Mouse (Mus musculus): ENCODE data around the gene Fam102b. TPM values are rescaled to one million over a fixed set of nuclear protein-coding genes. Genes with fewer than 3 reads are reported as not detected.

Gene Fam102b
- polyA plus RNA-seq, 1 experiment from 2014 or later, result 12.2 TPM

GRCm38 (mm10) chr3:109005777-109006176 is 21.6 kb downstream of the Fam102b start:
- Histone ChIP-seq H3K4me3 (ENCODE audit: low read depth, low read length) (no peak overlapping the region), H3K9me3 (replicated peaks; ENCODE audit: control insufficient read depth, low read length) (no peaks in the 10 kb centered on the region), H3K36me3 (replicated peaks; ENCODE audit: control insufficient read depth, insufficient read depth, low read depth, low read length) (no peaks in the 10 kb centered on the region), H3K9ac (replicated peaks; ENCODE audit: low read length) (no peak overlapping the region), H3K4me1 (ENCODE audit: control insufficient read depth, insufficient read depth, low read length) (no peaks in the 10 kb centered on the region), H3K27me3 (ENCODE audit: control insufficient read depth, insufficient read depth, low read length) (no peaks in the 10 kb centered on the region), H3K4me2 (ENCODE audit: low read depth, low read length) (no peak overlapping the region), H3K27ac (replicated peaks; ENCODE audit: low read depth, low read length) (no peak overlapping the region)
- DNase-seq (ENCODE audit: low spot score), result no peak
- ATAC-seq (replicated peaks; ENCODE audit: insufficient number of reproducible peaks, low FRiP score, low TSS enrichment, low read depth), result no peak
- 74% methylated on average over 5 of the region's 5 CpGs for WGBS

- Histone ChIP-seq H3K27me3 (ENCODE audit: control insufficient read depth, insufficient read depth, low read length) (no peaks in the 10 kb centered on the region), H3K4me1 (ENCODE audit: control insufficient read depth, insufficient read depth, low read length) (no peaks in the 10 kb centered on the region), H3K36me3 (replicated peaks; ENCODE audit: control insufficient read depth, insufficient read depth, low read depth, low read length) (no peaks in the 10 kb centered on the region), H3K9me3 (replicated peaks; ENCODE audit: control insufficient read depth, low read length) (no peaks in the 10 kb centered on the region), H3K9ac (replicated peaks; ENCODE audit: low read length) (no peak overlapping the region), H3K27ac (replicated peaks; ENCODE audit: low read depth, low read length) (no peak overlapping the region), H3K4me3 (ENCODE audit: low read depth, low read length) (no peak overlapping the region), H3K4me2 (ENCODE audit: low read depth, low read length) (no peak overlapping the region)
- ATAC-seq (replicated peaks; ENCODE audit: insufficient number of reproducible peaks, low FRiP score, low TSS enrichment, low read depth) (no peak), DNase-seq (ENCODE audit: low spot score) (no peak)
- WGBS, result 90% methylated on average over 1 of the region's 1 CpGs
These were observed 28.2 kb downstream of the Fam102b start for GRCm38 (mm10) chr3:108999173-108999572.

GRCm38 (mm10) chr3:108997762-108998161 is 29.6 kb downstream of the Fam102b start:
- Histone ChIP-seq H3K4me1 (ENCODE audit: control insufficient read depth, insufficient read depth, low read length) (no peaks in the 10 kb centered on the region), H3K27ac (replicated peaks; ENCODE audit: low read depth, low read length) (no peak overlapping the region), H3K27me3 (ENCODE audit: control insufficient read depth, insufficient read depth, low read length) (no peaks in the 10 kb centered on the region), H3K36me3 (replicated peaks; ENCODE audit: control insufficient read depth, insufficient read depth, low read depth, low read length) (no peaks in the 10 kb centered on the region), H3K9me3 (replicated peaks; ENCODE audit: control insufficient read depth, low read length) (no peaks in the 10 kb centered on the region), H3K4me2 (ENCODE audit: low read depth, low read length) (no peak overlapping the region), H3K9ac (replicated peaks; ENCODE audit: low read length) (no peak overlapping the region), H3K4me3 (ENCODE audit: low read depth, low read length) (no peak overlapping the region)
- no peak for DNase-seq (ENCODE audit: low spot score)
- no peak for ATAC-seq (replicated peaks; ENCODE audit: insufficient number of reproducible peaks, low FRiP score, low TSS enrichment, low read depth)
- 70% methylated on average over 4 of the region's 4 CpGs for WGBS

GRCm38 (mm10) chr3:108997284-108997683 is 30.1 kb downstream of the Fam102b start:
- no peak overlapping the region for H3K4me2 ChIP-seq (ENCODE audit: low read depth, low read length)
- no peak overlapping the region for H3K4me3 ChIP-seq (ENCODE audit: low read depth, low read length)
- DNase-seq (ENCODE audit: low spot score) (no peak), ATAC-seq (replicated peaks; ENCODE audit: insufficient number of reproducible peaks, low FRiP score, low TSS enrichment, low read depth) (no peak)
- H3K27me3 ChIP-seq (ENCODE audit: control insufficient read depth, insufficient read depth, low read length), result no peaks in the 10 kb centered on the region
- H3K27ac ChIP-seq (replicated peaks; ENCODE audit: low read depth, low read length), result no peak overlapping the region
- WGBS, result 81% methylated on average over 11 of the region's 11 CpGs
- no peak overlapping the region for H3K9ac ChIP-seq (replicated peaks; ENCODE audit: low read length)
- no peaks in the 10 kb centered on the region for H3K9me3 ChIP-seq (replicated peaks; ENCODE audit: control insufficient read depth, low read length)
- no peaks in the 10 kb centered on the region for H3K36me3 ChIP-seq (replicated peaks; ENCODE audit: control insufficient read depth, insufficient read depth, low read depth, low read length)
- no peaks in the 10 kb centered on the region for H3K4me1 ChIP-seq (ENCODE audit: control insufficient read depth, insufficient read depth, low read length)

- ATAC-seq (replicated peaks; ENCODE audit: insufficient number of reproducible peaks, low FRiP score, low TSS enrichment, low read depth), result no peak
- 81% methylated on average over 2 of the region's 2 CpGs for WGBS
These were observed 32.0 kb downstream of the Fam102b start for GRCm38 (mm10) chr3:108995379-108995778.

GRCm38 (mm10) chr3:108994477-108994876 is 32.9 kb downstream of the Fam102b start:
- H3K27me3 ChIP-seq (ENCODE audit: control insufficient read depth, insufficient read depth, low read length), result no peaks in the 10 kb centered on the region
- no peak overlapping the region for H3K27ac ChIP-seq (replicated peaks; ENCODE audit: low read depth, low read length)
- H3K4me3 ChIP-seq (ENCODE audit: low read depth, low read length), result no peak overlapping the region
- no peak overlapping the region for H3K9ac ChIP-seq (replicated peaks; ENCODE audit: low read length)
- H3K4me1 ChIP-seq (ENCODE audit: control insufficient read depth, insufficient read depth, low read length), result no peaks in the 10 kb centered on the region
- no peak overlapping the region for H3K4me2 ChIP-seq (ENCODE audit: low read depth, low read length)
- H3K36me3 ChIP-seq (replicated peaks; ENCODE audit: control insufficient read depth, insufficient read depth, low read depth, low read length), result no peaks in the 10 kb centered on the region
- H3K9me3 ChIP-seq (replicated peaks; ENCODE audit: control insufficient read depth, low read length), result no peaks in the 10 kb centered on the region
- ATAC-seq (replicated peaks; ENCODE audit: insufficient number of reproducible peaks, low FRiP score, low TSS enrichment, low read depth) (no peak), DNase-seq (ENCODE audit: low spot score) (no peak)
- WGBS, result 87% methylated on average over 2 of the region's 2 CpGs

More at GRCm38 (mm10) chr3:108995379-108995778, 32.0 kb downstream of the Fam102b start:
- H3K4me3 ChIP-seq (ENCODE audit: low read depth, low read length), result no peak overlapping the region
- H3K4me1 ChIP-seq (ENCODE audit: control insufficient read depth, insufficient read depth, low read length), result no peaks in the 10 kb centered on the region
- no peaks in the 10 kb centered on the region for H3K9me3 ChIP-seq (replicated peaks; ENCODE audit: control insufficient read depth, low read length)
- no peaks in the 10 kb centered on the region for H3K27me3 ChIP-seq (ENCODE audit: control insufficient read depth, insufficient read depth, low read length)
- H3K36me3 ChIP-seq (replicated peaks; ENCODE audit: control insufficient read depth, insufficient read depth, low read depth, low read length), result no peaks in the 10 kb centered on the region
- no peak for DNase-seq (ENCODE audit: low spot score)
- H3K27ac ChIP-seq (replicated peaks; ENCODE audit: low read depth, low read length), result no peak overlapping the region
- H3K4me2 ChIP-seq (ENCODE audit: low read depth, low read length), result no peak overlapping the region
- no peak overlapping the region for H3K9ac ChIP-seq (replicated peaks; ENCODE audit: low read length)

GRCm38 (mm10) chr3:108989971-108990548 is 37.3 kb downstream of the Fam102b start:
- WGBS, result 83% methylated on average over 9 of the region's 9 CpGs

GRCm38 (mm10) chr3:108987009-108987659 is 40.3 kb downstream of the Fam102b start:
- no peak for ATAC-seq (replicated peaks; ENCODE audit: insufficient number of reproducible peaks, low FRiP score, low TSS enrichment, low read depth)
- no peak overlapping the region for H3K9ac ChIP-seq (replicated peaks; ENCODE audit: low read length)
- H3K27ac ChIP-seq (replicated peaks; ENCODE audit: low read depth, low read length), result no peak overlapping the region

More at GRCm38 (mm10) chr3:108989971-108990548, 37.3 kb downstream of the Fam102b start:
- no peaks in the 10 kb centered on the region for H3K4me1 ChIP-seq (ENCODE audit: control insufficient read depth, insufficient read depth, low read length)
- ATAC-seq (replicated peaks; ENCODE audit: insufficient number of reproducible peaks, low FRiP score, low TSS enrichment, low read depth) (no peak), DNase-seq (ENCODE audit: low spot score) (no peak)
- no peak overlapping the region for H3K4me2 ChIP-seq (ENCODE audit: low read depth, low read length)
- no peak overlapping the region for H3K4me3 ChIP-seq (ENCODE audit: low read depth, low read length)
- H3K27ac ChIP-seq (replicated peaks; ENCODE audit: low read depth, low read length), result no peak overlapping the region
- no peak overlapping the region for H3K9ac ChIP-seq (replicated peaks; ENCODE audit: low read length)
- H3K36me3 ChIP-seq (replicated peaks; ENCODE audit: control insufficient read depth, insufficient read depth, low read depth, low read length), result no peaks in the 10 kb centered on the region
- H3K27me3 ChIP-seq (ENCODE audit: control insufficient read depth, insufficient read depth, low read length), result no peaks in the 10 kb centered on the region
- H3K9me3 ChIP-seq (replicated peaks; ENCODE audit: control insufficient read depth, low read length), result no peaks in the 10 kb centered on the region

More at GRCm38 (mm10) chr3:108987009-108987659, 40.3 kb downstream of the Fam102b start:
- H3K4me3 ChIP-seq (ENCODE audit: low read depth, low read length), result no peak overlapping the region
- no peak overlapping the region for H3K4me2 ChIP-seq (ENCODE audit: low read depth, low read length)
- no peaks in the 10 kb centered on the region for H3K4me1 ChIP-seq (ENCODE audit: control insufficient read depth, insufficient read depth, low read length)
- no peaks in the 10 kb centered on the region for H3K27me3 ChIP-seq (ENCODE audit: control insufficient read depth, insufficient read depth, low read length)
- WGBS, result 76% methylated on average over 12 of the region's 12 CpGs
- no peak for DNase-seq (ENCODE audit: low spot score)
- no peaks in the 10 kb centered on the region for H3K9me3 ChIP-seq (replicated peaks; ENCODE audit: control insufficient read depth, low read length)
- H3K36me3 ChIP-seq (replicated peaks; ENCODE audit: control insufficient read depth, insufficient read depth, low read depth, low read length), result no peaks in the 10 kb centered on the region
